Mouse (Mus musculus): ENCODE results near the gene Shroom3.

Gene Shroom3

GRCm38 (mm10) chr5:92698131-92698836 lies 15.0 kb downstream of the Shroom3 start:
- no peak for DNase-seq (ENCODE audit: low read depth, low spot score)

GRCm38 (mm10) chr5:92698837-92699529 lies 15.7 kb downstream of the Shroom3 start:
- DNase-seq (ENCODE audit: low read depth, low spot score) = no peak

- no peak for DNase-seq (ENCODE audit: low read depth, low spot score)
Measured at GRCm38 (mm10) chr5:92701750-92702149, 18.5 kb downstream of the Shroom3 start.

- no peak for DNase-seq (ENCODE audit: low read depth, low spot score)
Measured at GRCm38 (mm10) chr5:92703671-92704070, 20.4 kb downstream of the Shroom3 start.

- no peak for DNase-seq (ENCODE audit: low read depth, low spot score)
Measured at GRCm38 (mm10) chr5:92707921-92708491, 24.8 kb downstream of the Shroom3 start.

- DNase-seq (ENCODE audit: low read depth, low spot score) = no peak
Measured at GRCm38 (mm10) chr5:92710779-92711178, 27.5 kb downstream of the Shroom3 start.

- no peak for DNase-seq (ENCODE audit: low read depth, low spot score)
Measured at GRCm38 (mm10) chr5:92711666-92712290, 28.5 kb downstream of the Shroom3 start.

GRCm38 (mm10) chr5:92712621-92713395 lies 29.6 kb downstream of the Shroom3 start:
- no peak for DNase-seq (ENCODE audit: low read depth, low spot score)

- DNase-seq (ENCODE audit: low read depth, low spot score) = no peak
Measured at GRCm38 (mm10) chr5:92714886-92715285, 31.7 kb downstream of the Shroom3 start.

GRCm38 (mm10) chr5:92715319-92715718 lies 32.1 kb downstream of the Shroom3 start:
- DNase-seq (ENCODE audit: low read depth, low spot score) = no peak

GRCm38 (mm10) chr5:92715890-92716289 lies 32.7 kb downstream of the Shroom3 start:
- DNase-seq (ENCODE audit: low read depth, low spot score) = no peak

- DNase-seq (ENCODE audit: low read depth, low spot score) = no peak
Measured at GRCm38 (mm10) chr5:92717666-92718360, 34.6 kb downstream of the Shroom3 start.

- DNase-seq (ENCODE audit: low read depth, low spot score) = no peak
Measured at GRCm38 (mm10) chr5:92718856-92719255, 35.6 kb downstream of the Shroom3 start.

- DNase-seq (ENCODE audit: low read depth, low spot score) = no peak
Measured at GRCm38 (mm10) chr5:92721610-92722009, 38.4 kb downstream of the Shroom3 start.

- peak; percentile 73 for DNase-seq (ENCODE audit: low read depth, low spot score)
Measured at GRCm38 (mm10) chr5:92725935-92726334, 42.7 kb downstream of the Shroom3 start.

- DNase-seq (ENCODE audit: low read depth, low spot score) = peak; percentile 46
Measured at GRCm38 (mm10) chr5:92728252-92728828, 45.1 kb downstream of the Shroom3 start.

GRCm38 (mm10) chr5:92729221-92729620 lies 46.0 kb downstream of the Shroom3 start:
- no peak for DNase-seq (ENCODE audit: low read depth, low spot score)

GRCm38 (mm10) chr5:92741802-92742201 lies 58.6 kb downstream of the Shroom3 start:
- no peak for DNase-seq (ENCODE audit: low read depth, low spot score)

GRCm38 (mm10) chr5:92742701-92743100 lies 59.5 kb downstream of the Shroom3 start:
- DNase-seq (ENCODE audit: low read depth, low spot score) = no peak

- no peak for DNase-seq (ENCODE audit: low read depth, low spot score)
Measured at GRCm38 (mm10) chr5:92745390-92746253, 62.4 kb downstream of the Shroom3 start.

All from embryo, embryonic 11.5 days (tissue).